Mouse (Mus musculus): ENCODE results near the gene Apoc1. TPM values are rescaled to one million over a fixed set of nuclear protein-coding genes. Genes with fewer than 3 reads are reported as not detected.

Gene Apoc1
- polyA plus RNA-seq, 1 experiment from 2014 or later = 1.0 TPM

DNA sequence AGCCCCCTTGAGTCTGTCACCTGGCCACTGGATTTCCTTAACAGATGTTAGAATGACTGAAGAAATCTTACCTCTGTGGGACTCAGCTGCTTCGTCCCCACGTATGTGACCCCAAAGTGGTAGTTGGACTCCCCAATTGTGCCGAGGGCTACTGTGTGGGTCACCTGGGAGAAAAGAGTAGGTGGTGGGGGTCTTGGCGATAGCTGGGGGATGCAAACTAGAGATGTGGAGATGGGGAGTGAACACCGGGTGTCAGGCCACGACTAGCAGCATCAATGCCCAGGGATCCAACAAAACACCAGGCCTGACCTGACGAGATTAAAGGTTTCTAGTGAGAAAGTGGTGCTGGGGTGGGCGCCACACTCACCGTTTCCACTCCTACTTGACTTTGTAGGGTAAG, 21.1 kb upstream of the Apoc1 start:
- H3K4me2 ChIP-seq (ENCODE audit: low read length) = no peak overlapping the region
- no peak for ATAC-seq
- no peaks in the 10 kb centered on the region for H3K27me3 ChIP-seq (ENCODE audit: control insufficient read depth, insufficient read depth, low read depth, low read length)
- H3K9me3 ChIP-seq (replicated peaks; ENCODE audit: control insufficient read depth, low read length, poor library complexity, severe bottlenecking) = no peaks in the 10 kb centered on the region
- no peak overlapping the region for H3K9ac ChIP-seq (ENCODE audit: low read depth, low read length)
- H3K36me3 ChIP-seq (ENCODE audit: control insufficient read depth, insufficient read depth, low read length) = peaks cover 26% of the 10 kb centered on the region
- WGBS = 84% methylated on average over 9 of the region's 9 CpGs
- H3K4me1 ChIP-seq (ENCODE audit: control insufficient read depth, insufficient read depth, low read length) = peaks cover 19% of the 10 kb centered on the region
- H3K4me3 ChIP-seq (ENCODE audit: low read depth, low read length) = no peak overlapping the region
- no peak overlapping the region for H3K27ac ChIP-seq (ENCODE audit: low read length)

DNA sequence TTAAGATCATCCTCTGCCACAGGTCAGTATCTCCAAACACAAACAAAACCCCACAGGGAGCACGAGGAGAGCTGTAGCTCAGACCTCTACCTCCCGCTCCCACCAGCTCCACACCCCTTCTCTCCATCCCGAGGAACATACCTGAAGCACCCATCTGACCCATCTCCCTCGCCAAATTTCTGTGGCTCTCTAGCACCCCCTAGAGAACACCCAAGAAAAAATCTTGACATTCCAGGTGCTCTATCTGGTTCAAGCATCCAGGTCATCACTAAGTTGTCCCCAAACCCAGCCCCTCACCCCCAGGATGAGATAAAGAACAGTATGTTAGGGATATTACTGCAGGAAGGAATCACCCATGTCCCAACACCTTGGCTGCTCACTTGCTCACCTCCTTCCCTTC, 20.7 kb upstream of the Apoc1 start:
- Histone ChIP-seq H3K4me3 (ENCODE audit: low read depth, low read length) (no peak overlapping the region), H3K36me3 (ENCODE audit: control insufficient read depth, insufficient read depth, low read length) (peaks cover 29% of the 10 kb centered on the region), H3K4me1 (ENCODE audit: control insufficient read depth, insufficient read depth, low read length) (peaks cover 19% of the 10 kb centered on the region), H3K9ac (ENCODE audit: low read depth, low read length) (no peak overlapping the region), H3K9me3 (replicated peaks; ENCODE audit: control insufficient read depth, low read length, poor library complexity, severe bottlenecking) (no peaks in the 10 kb centered on the region), H3K27me3 (ENCODE audit: control insufficient read depth, insufficient read depth, low read depth, low read length) (no peaks in the 10 kb centered on the region), H3K4me2 (ENCODE audit: low read length) (no peak overlapping the region), H3K27ac (ENCODE audit: low read length) (no peak overlapping the region)
- ATAC-seq = no peak
- WGBS = 57% methylated on average over 4 of the region's 4 CpGs

DNA sequence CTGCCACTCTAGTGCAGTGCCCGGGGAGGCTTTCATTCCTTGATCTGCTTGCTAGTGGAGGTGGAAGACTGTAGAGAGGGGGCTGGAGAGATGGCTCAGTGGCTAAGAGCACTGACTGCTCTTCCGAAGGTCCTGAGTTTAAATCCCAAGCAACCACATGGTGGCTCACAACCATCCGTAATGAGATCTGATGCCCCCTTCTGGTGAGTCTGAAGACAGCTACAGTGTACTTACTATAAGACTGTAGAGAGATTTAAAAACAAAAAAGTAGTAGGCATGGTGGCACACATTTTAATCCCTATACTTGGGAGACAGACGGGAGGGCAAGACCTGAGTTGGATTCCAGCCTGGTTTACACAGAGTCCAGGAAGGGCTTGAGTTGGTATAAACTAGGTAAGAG, 20.0 kb upstream of the Apoc1 start:
- no peak overlapping the region for H3K4me3 ChIP-seq (ENCODE audit: low read depth, low read length)
- no peak overlapping the region for H3K4me2 ChIP-seq (ENCODE audit: low read length)
- peaks cover 32% of the 10 kb centered on the region for H3K36me3 ChIP-seq (ENCODE audit: control insufficient read depth, insufficient read depth, low read length)
- H3K27me3 ChIP-seq (ENCODE audit: control insufficient read depth, insufficient read depth, low read depth, low read length) = no peaks in the 10 kb centered on the region
- ATAC-seq = no peak
- 77% methylated on average over 4 of the region's 4 CpGs for WGBS
- no peak overlapping the region for H3K9ac ChIP-seq (ENCODE audit: low read depth, low read length)
- H3K4me1 ChIP-seq (ENCODE audit: control insufficient read depth, insufficient read depth, low read length) = peaks cover 19% of the 10 kb centered on the region
- H3K9me3 ChIP-seq (replicated peaks; ENCODE audit: control insufficient read depth, low read length, poor library complexity, severe bottlenecking) = no peaks in the 10 kb centered on the region
- H3K27ac ChIP-seq (ENCODE audit: low read length) = no peak overlapping the region

DNA sequence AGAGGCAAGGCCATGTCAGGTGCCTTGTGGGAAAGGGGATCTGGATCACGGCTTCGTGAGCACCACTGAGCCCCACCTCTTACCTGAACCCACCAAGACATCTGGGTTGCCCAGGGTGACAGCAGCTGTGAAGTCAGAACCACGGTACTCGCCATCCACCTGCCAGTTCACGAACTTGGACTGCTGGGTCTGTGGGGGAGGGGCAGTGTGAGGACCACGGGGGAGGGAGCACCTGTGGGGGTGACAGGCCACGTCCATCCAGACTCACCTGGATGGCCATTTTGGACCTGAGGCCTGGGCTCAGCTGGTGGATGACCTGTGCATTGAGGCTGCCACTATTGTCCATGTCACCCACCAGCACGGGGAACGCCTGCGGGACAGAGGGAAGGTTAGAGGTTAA, 18.2 kb upstream of the Apoc1 start:
- 95% methylated on average over 10 of the region's 10 CpGs for WGBS
- no peak overlapping the region for H3K4me2 ChIP-seq (ENCODE audit: low read length)
- peaks cover 36% of the 10 kb centered on the region for H3K36me3 ChIP-seq (ENCODE audit: control insufficient read depth, insufficient read depth, low read length)

DNA sequence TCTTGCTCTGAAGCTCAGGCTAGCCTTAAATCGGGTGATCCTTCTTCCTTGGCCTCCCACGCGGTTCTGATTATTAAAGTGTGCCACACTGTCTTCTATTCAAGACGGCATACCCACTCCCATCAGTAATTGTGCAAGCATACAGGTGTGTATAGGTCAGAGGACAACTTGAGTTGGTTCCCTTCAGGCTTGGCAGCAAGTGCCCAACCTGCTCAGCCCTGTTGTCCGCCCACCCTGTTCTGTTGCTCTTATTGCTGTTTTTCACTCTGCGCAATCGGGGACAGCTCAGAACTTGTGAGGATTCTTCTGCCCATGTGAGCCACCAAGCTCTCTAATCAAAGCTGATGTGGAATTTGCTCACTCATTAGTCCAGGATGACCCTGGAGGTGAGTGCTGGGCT, 12.8 kb upstream of the Apoc1 start:
- Histone ChIP-seq H3K27ac (ENCODE audit: low read length) (no peak overlapping the region), H3K4me1 (ENCODE audit: control insufficient read depth, insufficient read depth, low read length) (no peaks in the 10 kb centered on the region), H3K27me3 (ENCODE audit: control insufficient read depth, insufficient read depth, low read depth, low read length) (no peaks in the 10 kb centered on the region), H3K4me3 (ENCODE audit: low read depth, low read length) (no peak overlapping the region), H3K4me2 (ENCODE audit: low read length) (no peak overlapping the region), H3K9ac (ENCODE audit: low read depth, low read length) (no peak overlapping the region), H3K9me3 (replicated peaks; ENCODE audit: control insufficient read depth, low read length, poor library complexity, severe bottlenecking) (no peaks in the 10 kb centered on the region), H3K36me3 (ENCODE audit: control insufficient read depth, insufficient read depth, low read length) (peaks cover 23% of the 10 kb centered on the region)
- ATAC-seq = no peak
- WGBS = 97% methylated on average over 7 of the region's 7 CpGs

More for the DNA sequence above, 18.2 kb upstream of the Apoc1 start:
- Histone ChIP-seq H3K27ac (ENCODE audit: low read length) (no peak overlapping the region), H3K4me1 (ENCODE audit: control insufficient read depth, insufficient read depth, low read length) (peaks cover 13% of the 10 kb centered on the region), H3K9me3 (replicated peaks; ENCODE audit: control insufficient read depth, low read length, poor library complexity, severe bottlenecking) (no peaks in the 10 kb centered on the region), H3K27me3 (ENCODE audit: control insufficient read depth, insufficient read depth, low read depth, low read length) (no peaks in the 10 kb centered on the region), H3K9ac (ENCODE audit: low read depth, low read length) (no peak overlapping the region), H3K4me3 (ENCODE audit: low read depth, low read length) (no peak overlapping the region)
- ATAC-seq = no peak

DNA sequence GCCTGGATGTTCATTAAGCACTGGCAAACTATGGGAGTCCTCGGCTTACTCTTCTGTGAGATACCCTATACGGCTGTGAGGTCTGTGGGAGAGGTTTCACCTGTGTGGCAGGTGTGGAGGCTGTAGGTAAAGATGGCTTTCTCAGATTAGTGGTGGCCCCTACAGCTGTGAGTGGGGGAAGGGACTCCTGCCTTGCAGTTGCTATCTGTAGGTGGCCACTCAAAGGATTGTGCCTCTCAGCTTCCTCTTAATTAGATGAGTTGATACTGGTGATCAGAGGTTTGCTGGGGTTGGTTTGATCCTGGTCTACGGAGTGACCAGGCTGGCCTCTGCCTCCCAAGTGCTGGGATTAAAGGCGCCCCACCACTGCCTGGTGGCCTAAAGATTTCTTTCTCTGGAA, 12.0 kb upstream of the Apoc1 start:
- peaks cover under 1% of the 10 kb centered on the region; the same call in 1 of the 2 replicates for H3K4me1 ChIP-seq (ENCODE audit: control insufficient read depth, insufficient read depth, low read length)
- no peaks in the 10 kb centered on the region for H3K9me3 ChIP-seq (replicated peaks; ENCODE audit: control insufficient read depth, low read length, poor library complexity, severe bottlenecking)
- no peak overlapping the region for H3K4me2 ChIP-seq (ENCODE audit: low read length)
- no peak for ATAC-seq
- no peak overlapping the region for H3K9ac ChIP-seq (ENCODE audit: low read depth, low read length)
- WGBS = 92% methylated on average over 4 of the region's 4 CpGs
- H3K36me3 ChIP-seq (ENCODE audit: control insufficient read depth, insufficient read depth, low read length) = peaks cover 21% of the 10 kb centered on the region; the same call in 1 of the 2 replicates
- H3K27me3 ChIP-seq (ENCODE audit: control insufficient read depth, insufficient read depth, low read depth, low read length) = no peaks in the 10 kb centered on the region
- no peak overlapping the region for H3K4me3 ChIP-seq (ENCODE audit: low read depth, low read length)
- no peak overlapping the region for H3K27ac ChIP-seq (ENCODE audit: low read length)

DNA sequence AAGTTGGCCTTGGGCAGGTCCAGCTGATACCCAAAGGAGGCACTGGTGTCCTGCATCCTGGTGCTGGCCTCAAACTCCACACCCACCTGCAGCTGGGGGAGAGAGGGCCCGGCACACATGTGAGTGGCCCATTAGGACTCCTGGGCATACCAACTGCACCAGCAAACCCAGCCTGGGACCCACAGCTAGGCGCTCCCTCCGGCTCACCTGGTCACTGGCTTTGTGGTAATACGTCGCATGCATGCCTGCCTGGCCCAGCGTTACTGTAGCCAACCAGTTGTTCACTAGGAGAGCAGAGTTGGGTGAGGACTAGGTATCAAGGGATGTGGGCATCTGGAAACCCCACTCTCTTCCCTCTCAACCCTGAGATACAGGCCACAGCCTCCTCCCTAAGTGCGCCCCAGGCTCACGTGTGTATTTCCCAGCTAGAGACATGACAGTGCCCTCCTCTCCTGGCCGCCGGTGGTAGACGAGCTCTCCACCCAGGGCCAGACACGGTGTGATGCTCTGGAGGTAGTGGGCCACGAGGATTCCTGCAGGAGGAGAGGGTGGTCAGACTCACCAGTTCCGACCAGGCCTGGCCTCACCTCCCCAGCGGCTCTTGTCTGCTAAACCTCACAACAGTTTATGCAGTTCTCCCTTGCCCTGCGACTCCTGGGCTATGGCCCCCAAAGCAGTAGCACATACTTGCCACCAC, 10.5 kb upstream of the Apoc1 start:
- H3K9me3 ChIP-seq (replicated peaks; ENCODE audit: control insufficient read depth, low read length, poor library complexity, severe bottlenecking) = no peaks in the 10 kb centered on the region
- 0 out of 2 replicates have a peak, but pooled peaks cover 9% of the 10 kb centered on the region for H3K36me3 ChIP-seq (ENCODE audit: control insufficient read depth, insufficient read depth, low read length)
- H3K27ac ChIP-seq (ENCODE audit: low read length) = no peak overlapping the region
- H3K9ac ChIP-seq (ENCODE audit: low read depth, low read length) = no peak overlapping the region
- no peak for ATAC-seq
- H3K27me3 ChIP-seq (ENCODE audit: control insufficient read depth, insufficient read depth, low read depth, low read length) = no peaks in the 10 kb centered on the region
- 91% methylated on average over 16 of the region's 16 CpGs for WGBS
- H3K4me3 ChIP-seq (ENCODE audit: low read depth, low read length) = no peak overlapping the region
- no peak overlapping the region for H3K4me2 ChIP-seq (ENCODE audit: low read length)
- H3K4me1 ChIP-seq (ENCODE audit: control insufficient read depth, insufficient read depth, low read length) = peaks cover 14% of the 10 kb centered on the region; the same call in 1 of the 2 replicates

DNA sequence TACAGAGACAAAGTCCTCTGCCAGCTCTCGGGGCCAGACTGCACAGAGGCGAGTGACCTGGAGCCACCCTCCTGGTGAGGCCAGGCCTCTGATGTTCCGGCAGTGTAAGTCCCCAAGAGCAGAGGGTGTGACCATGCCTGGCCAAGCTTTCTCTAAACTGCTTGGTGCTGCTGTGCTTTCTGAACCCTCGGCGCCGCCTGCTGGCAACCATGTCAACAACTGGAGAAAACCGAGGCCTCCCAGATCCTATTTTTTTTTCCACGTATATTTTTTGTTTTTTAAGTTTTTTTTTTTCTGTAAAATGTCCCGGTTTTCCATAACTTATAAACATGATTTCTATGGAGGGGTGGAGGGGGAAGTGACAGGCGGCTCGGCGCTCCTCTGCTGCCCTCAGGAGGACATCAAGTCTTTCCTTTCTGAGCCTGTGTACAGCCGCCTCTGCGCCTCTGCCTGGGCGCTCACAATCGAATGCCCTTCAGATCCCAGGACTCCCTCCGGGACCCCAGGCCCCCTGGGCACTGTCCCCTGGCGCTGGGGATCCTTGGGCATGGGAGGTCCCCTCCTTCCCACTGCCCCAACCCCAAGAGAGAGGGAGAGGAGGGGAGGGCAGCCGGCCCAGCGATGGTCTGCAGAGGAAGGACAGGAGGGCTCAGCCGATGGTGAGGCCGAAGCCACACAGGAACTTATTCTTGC, 8.8 kb upstream of the Apoc1 start:
- peak overlapping the region; percentile 24; the same call in 1 of the 2 replicates for H3K27ac ChIP-seq (ENCODE audit: low read length)
- peaks cover 16% of the 10 kb centered on the region; the same call in 1 of the 2 replicates for H3K4me1 ChIP-seq (ENCODE audit: control insufficient read depth, insufficient read depth, low read length)
- H3K4me2 ChIP-seq (ENCODE audit: low read length) = no peak overlapping the region
- no peaks in the 10 kb centered on the region for H3K27me3 ChIP-seq (ENCODE audit: control insufficient read depth, insufficient read depth, low read depth, low read length)
- peak; percentile 49 for ATAC-seq
- no peaks in the 10 kb centered on the region for H3K9me3 ChIP-seq (replicated peaks; ENCODE audit: control insufficient read depth, low read length, poor library complexity, severe bottlenecking)
- 28% methylated on average over 22 of the region's 22 CpGs for WGBS
- no peak overlapping the region for H3K4me3 ChIP-seq (ENCODE audit: low read depth, low read length)
- H3K9ac ChIP-seq (ENCODE audit: low read depth, low read length) = peak overlapping the region; percentile 40; the same call in 1 of the 2 replicates
- H3K36me3 ChIP-seq (ENCODE audit: control insufficient read depth, insufficient read depth, low read length) = peaks cover 4% of the 10 kb centered on the region; the same call in 1 of the 2 replicates

All from midbrain, embryonic 16.5 days (tissue).